Mouse (Mus musculus) liver, adult (tissue): ENCODE results near the gene Aadacl3.

Source experiments
- GATA4 ChIP-seq: IDR thresholded peaks from 2 replicates; pipeline ENCODE4 v1.6.1; 2014; ENCODE audit warnings: mild to moderate bottlenecking, low read length; ENCODE audit not compliant: insufficient replicate concordance

Gene Aadacl3

GRCm38 (mm10) chr4:144404456-144405086 is 59.0 kb downstream of the Aadacl3 start:
- no peak for TF ChIP-seq GATA4
